Mouse (Mus musculus) brain, embryonic 14.5 days (tissue): ENCODE measurements around the gene Atf7.

Experiments used
- CTCF ChIP-seq: fragments of 200-500 bp; IDR thresholded peaks from 2 replicates; pipeline ENCODE4 v1.5.1; 2012; ENCODE audit warnings: inconsistent platforms, mild to moderate bottlenecking, moderate library complexity, borderline replicate concordance; ENCODE audit not compliant: insufficient read depth, insufficient read length; ENCODE audit errors: extremely low read depth
- POLR2A ChIP-seq: fragments of 200-500 bp; IDR thresholded peaks from 2 replicates; pipeline ENCODE4 v1.6.1; 2012; ENCODE audit warnings: mild to moderate bottlenecking, inconsistent platforms, borderline replicate concordance; ENCODE audit not compliant: poor library complexity, insufficient read depth, insufficient read length, severe bottlenecking; ENCODE audit errors: extremely low read depth

- TF ChIP-seq CTCF (no peak), POLR2A (no peak)
Observed at GRCm38 (mm10) chr15:102656658-102657057, 31.4 kb upstream of the Atf7 start.
